Comparison of ENCODE assay signal across 24 mouse cellular contexts in the genomic region with DNA sequence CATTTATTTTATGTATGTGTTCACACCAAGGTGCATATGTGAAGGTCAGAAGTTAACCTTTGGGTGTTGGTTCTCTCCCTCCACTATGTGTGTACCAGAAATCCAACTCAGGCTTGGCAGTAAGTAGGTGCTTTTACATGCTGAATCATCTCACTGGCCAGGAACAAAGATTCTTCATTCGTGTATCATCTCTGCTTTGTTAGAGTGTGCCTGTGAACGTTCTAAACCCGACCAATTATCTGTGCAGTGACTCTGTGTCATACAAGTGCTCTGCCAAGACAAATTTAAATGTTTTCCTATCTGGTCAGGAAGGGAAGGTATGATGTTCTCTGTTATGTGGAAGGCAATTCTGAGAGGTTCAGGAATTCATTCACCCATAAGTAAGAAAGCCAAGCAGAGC. TPM values are rescaled to one million over a fixed set of nuclear protein-coding genes. Genes with fewer than 3 reads are reported as not detected.
DNase-seq lines count a peak whose midpoint lies in the region; ATAC-seq and TF ChIP-seq lines count a peak whose summit lies in the region.
"Had no signal": no experiment of that assay in that cellular context is flagged by ENCODE, and none has a peak within 500 bp of the region (broad histone marks: within the 10 kb centered on the region; RNA-seq: fewer than 3 reads in every experiment).

No protein-coding gene starts in this region.

- no peak for ATAC-seq in forebrain, embryonic 13.5 days
- no peak for ATAC-seq in forebrain, embryonic 12.5 days (ENCODE audit: low FRiP score)
- no peak for ATAC-seq in activated CD4-positive, CD25-positive, alpha-beta regulatory T cell, adult 4 months
- ATAC-seq: intestine, embryonic 15.5 days had no signal

- H3K4me2 ChIP-seq in forebrain, embryonic 13.5 days: no peak overlapping the region
- H3K4me2 ChIP-seq in forebrain, embryonic 12.5 days: no peak overlapping the region
- H3K4me2 ChIP-seq: embryonic facial prominence, embryonic 15.5 days; hindbrain, embryonic 12.5 days; intestine, embryonic 15.5 days had no signal

- intact Hi-C loops in left cerebral cortex, adult 2 months (cut with DNase I): no loop called here

- peaks cover 32% of the 10 kb centered on the region for H3K4me1 ChIP-seq in forebrain, embryonic 13.5 days
- H3K4me1 ChIP-seq in forebrain, embryonic 12.5 days: peaks cover 8% of the 10 kb centered on the region; the same call in 1 of the 2 replicates
- H3K4me1 ChIP-seq: embryonic facial prominence, embryonic 15.5 days; intestine, embryonic 15.5 days had no signal

- H3K9ac ChIP-seq in forebrain, embryonic 13.5 days: no peak overlapping the region
- no peak overlapping the region for H3K9ac ChIP-seq in forebrain, embryonic 12.5 days
- H3K9ac ChIP-seq: embryonic facial prominence, embryonic 15.5 days; hindbrain, embryonic 12.5 days; intestine, embryonic 15.5 days had no signal

- 39% methylated on average over 3 of the region's 3 CpGs for WGBS in forebrain, embryonic 13.5 days
- whole genome bisulfite sequencing in forebrain, embryonic 12.5 days: 56% methylated on average over 3 of the region's 3 CpGs

- H3K36me3 ChIP-seq in forebrain, embryonic 13.5 days (ENCODE audit: poor library complexity, severe bottlenecking): peaks cover 93% of the 10 kb centered on the region
- H3K36me3 ChIP-seq in forebrain, embryonic 12.5 days (replicated peaks): peaks cover 85% of the 10 kb centered on the region

- no peak for DNase-seq in left cerebral cortex, adult 2 months (ENCODE audit: extremely low spot score in 1 of 2, low spot score in 2 of 2)
- DNase-seq in left cerebral cortex, adult 11 months (ENCODE audit: low spot score): no peak
- DNase-seq in brain, adult 2 months (ENCODE audit: low read depth, low spot score): peak; percentile 58
- no peak for DNase-seq in kidney, postnatal 25 days
- DNase-seq: adrenal gland, postnatal 14 days; cerebellum, adult 18-20 months; cerebellum, adult 9-11 months; cerebellum, postnatal 36 days; gastrocnemius, postnatal 36 days; heart, adult 11 months; heart, postnatal 10 days; heart, postnatal 4 days had no signal

- no peaks in the 10 kb centered on the region for H3K27me3 ChIP-seq in forebrain, embryonic 13.5 days
- no peaks in the 10 kb centered on the region for H3K27me3 ChIP-seq in forebrain, embryonic 12.5 days
- H3K27me3 ChIP-seq: embryonic facial prominence, embryonic 15.5 days; hindbrain, embryonic 12.5 days; intestine, embryonic 15.5 days had no signal

- no peak overlapping the region for H3K4me3 ChIP-seq in forebrain, embryonic 13.5 days
- no peak overlapping the region for H3K4me3 ChIP-seq in forebrain, embryonic 12.5 days (replicated peaks)
- no peak overlapping the region for H3K4me3 ChIP-seq in left cerebral cortex, adult 2 months
- H3K4me3 ChIP-seq: embryonic facial prominence, embryonic 15.5 days; hindbrain, embryonic 12.5 days; intestine, embryonic 15.5 days had no signal

- peak overlapping the region; percentile 25; the same call in 1 of the 2 replicates for H3K27ac ChIP-seq in forebrain, embryonic 13.5 days
- H3K27ac ChIP-seq in forebrain, embryonic 12.5 days: no peak overlapping the region
- H3K27ac ChIP-seq in left cerebral cortex, adult 2 months: peak overlapping the region; percentile 80
- H3K27ac ChIP-seq: embryonic facial prominence, embryonic 15.5 days; hindbrain, embryonic 12.5 days; intestine, embryonic 15.5 days had no signal

- H3K9me3 ChIP-seq in forebrain, embryonic 13.5 days (replicated peaks): no peaks in the 10 kb centered on the region
- H3K9me3 ChIP-seq in forebrain, embryonic 12.5 days: no peaks in the 10 kb centered on the region
- H3K9me3 ChIP-seq: embryonic facial prominence, embryonic 15.5 days; hindbrain, embryonic 12.5 days; intestine, embryonic 15.5 days had no signal

- TF ChIP-seq CTCF in left cerebral cortex, adult 2 months (IDR thresholded peaks at IDR 0.05): no peak

RNA-seq across cellular contexts. Expression of gene Gabbr1, which starts 15.7 kb away (rescaled TPM):
- polyA plus RNA-seq in forebrain, embryonic 13.5 days (2015; fragmentation: Nextera tagmentation; extraction: Ambion mirVana): 30.1 and 35.2 TPM in 2 replicates
- 31.7 and 32.6 TPM in 2 replicates for polyA plus RNA-seq in forebrain, embryonic 12.5 days (2016; fragmentation: Nextera tagmentation; extraction: Ambion mirVana)
- total RNA-seq in left cerebral cortex, adult 2 months (2021): 100 to 1,000 TPM; 687 to 720 TPM
- polyA plus RNA-seq in activated CD4-positive, CD25-positive, alpha-beta regulatory T cell, adult 4 months (2017; shearing (Covaris generic)): 1 to 10 TPM; 5.0 to 6.2 TPM

RNA-seq across cellular contexts. Expression of gene Olfr90, which starts 26.9 kb away (rescaled TPM):
- polyA plus RNA-seq in forebrain, embryonic 13.5 days (2015; fragmentation: Nextera tagmentation; extraction: Ambion mirVana): 0.09 and 0.10 TPM in 2 replicates
- polyA plus RNA-seq in forebrain, embryonic 12.5 days (2016; fragmentation: Nextera tagmentation; extraction: Ambion mirVana): 0.06 and 0.15 TPM in 2 replicates
- total RNA-seq in left cerebral cortex, adult 2 months (2021): under 1 TPM in 1 of 2 experiments, not detected in 1; 0.12 TPM
- polyA plus RNA-seq in activated CD4-positive, CD25-positive, alpha-beta regulatory T cell, adult 4 months (2017; shearing (Covaris generic)): under 1 TPM in 1 of 2 experiments, not detected in 1; 0.19 TPM
- total RNA-seq: adrenal gland, postnatal 14 days; gastrocnemius, adult 8-10 months; gastrocnemius, postnatal 36 days; heart, postnatal 10 days; heart, postnatal 4 days had no signal
- polyA plus RNA-seq: C2C12; embryonic facial prominence, embryonic 11.5 days; forebrain, embryonic 11.5 days; heart, embryonic 14.5 days; intestine, embryonic 15.5 days had no signal

RNA-seq across cellular contexts. Expression of gene Olfr91, which starts 36.6 kb away (rescaled TPM):
- polyA plus RNA-seq in forebrain, embryonic 13.5 days (2015; fragmentation: Nextera tagmentation; extraction: Ambion mirVana): not detected in 2 replicates
- not detected in 2 replicates for polyA plus RNA-seq in forebrain, embryonic 12.5 days (2016; fragmentation: Nextera tagmentation; extraction: Ambion mirVana)
- not detected for total RNA-seq in left cerebral cortex, adult 2 months (2021)
- polyA plus RNA-seq in activated CD4-positive, CD25-positive, alpha-beta regulatory T cell, adult 4 months (2017; shearing (Covaris generic)): not detected
- total RNA-seq: adrenal gland, postnatal 14 days; gastrocnemius, adult 8-10 months; gastrocnemius, postnatal 36 days; heart, postnatal 10 days; heart, postnatal 4 days; MEL had no signal
- polyA plus RNA-seq: C2C12; embryonic facial prominence, embryonic 11.5 days; embryonic facial prominence, embryonic 15.5 days; heart, embryonic 14.5 days; intestine, embryonic 15.5 days had no signal

RNA-seq across cellular contexts. Expression of gene Mog, which starts 38.2 kb away (rescaled TPM):
- polyA plus RNA-seq in forebrain, embryonic 13.5 days (2015; fragmentation: Nextera tagmentation; extraction: Ambion mirVana): 1.1 and 1.5 TPM in 2 replicates
- 1.1 and 1.2 TPM in 2 replicates for polyA plus RNA-seq in forebrain, embryonic 12.5 days (2016; fragmentation: Nextera tagmentation; extraction: Ambion mirVana)
- total RNA-seq in left cerebral cortex, adult 2 months (2021): 10 to 100 TPM; 29.1 to 29.2 TPM
- polyA plus RNA-seq in activated CD4-positive, CD25-positive, alpha-beta regulatory T cell, adult 4 months (2017; shearing (Covaris generic)): not detected
- total RNA-seq: adrenal gland, postnatal 14 days; gastrocnemius, adult 8-10 months; gastrocnemius, postnatal 36 days; heart, postnatal 10 days; heart, postnatal 4 days; MEL had no signal
- polyA plus RNA-seq: embryonic facial prominence, embryonic 15.5 days; heart, embryonic 14.5 days had no signal

RNA-seq across cellular contexts. Expression of gene Olfr92, which starts 58.5 kb away (rescaled TPM):
- polyA plus RNA-seq in forebrain, embryonic 13.5 days (2015; fragmentation: Nextera tagmentation; extraction: Ambion mirVana): not detected in 2 replicates
- polyA plus RNA-seq in forebrain, embryonic 12.5 days (2016; fragmentation: Nextera tagmentation; extraction: Ambion mirVana): not detected in 2 replicates
- not detected for total RNA-seq in left cerebral cortex, adult 2 months (2021)
- polyA plus RNA-seq in activated CD4-positive, CD25-positive, alpha-beta regulatory T cell, adult 4 months (2017; shearing (Covaris generic)): not detected
- total RNA-seq: adrenal gland, postnatal 14 days; gastrocnemius, adult 8-10 months; gastrocnemius, postnatal 36 days; heart, postnatal 10 days; heart, postnatal 4 days; MEL had no signal
- polyA plus RNA-seq: C2C12; embryonic facial prominence, embryonic 11.5 days; embryonic facial prominence, embryonic 15.5 days; forebrain, embryonic 11.5 days; heart, embryonic 14.5 days; hindbrain, embryonic 12.5 days; intestine, embryonic 15.5 days had no signal
